Mouse (Mus musculus) kidney, embryonic 14.5 days (tissue): Measurements from ENCODE around the gene Vwa8. TPM values are rescaled to one million over a fixed set of nuclear protein-coding genes. Genes with fewer than 3 reads are reported as not detected.

Experiments
- ATAC-seq: fragments of 200-750 bp; cut with Nextera tagmentation; 2 replicates; pipeline ENCODE4 v1.8.0; 2017; ENCODE audit warnings: moderate number of reproducible peaks, mild to moderate bottlenecking, moderate TSS enrichment, moderate library complexity; ENCODE audit not compliant: low FRiP score, low TSS enrichment
- H3K27ac ChIP-seq: fragments of 300-500 bp; sonication (generic); 2 replicates; pipeline ENCODE4 v1.5.1; 2014; ENCODE audit warnings: low read depth, mild to moderate bottlenecking, low read length, moderate library complexity, mixed read lengths
- H3K27me3 ChIP-seq: fragments of 300-500 bp; sonication (generic); 2 replicates; pipeline ENCODE4 v1.6.1; 2014; ENCODE audit warnings: mild to moderate bottlenecking, low read length; ENCODE audit not compliant: control insufficient read depth, insufficient read depth
- H3K36me3 ChIP-seq: fragments of 300-500 bp; sonication (generic); 2 replicates; pipeline ENCODE4 v1.6.1; 2014; ENCODE audit warnings: low read length, mixed read lengths; ENCODE audit not compliant: control insufficient read depth, insufficient read depth
- H3K4me1 ChIP-seq: fragments of 300-500 bp; sonication (generic); 2 replicates; pipeline ENCODE4 v1.6.1; 2014; ENCODE audit warnings: low read length, mixed read lengths; ENCODE audit not compliant: control insufficient read depth, insufficient read depth
- H3K4me2 ChIP-seq: fragments of 300-500 bp; sonication (generic); replicated peaks from 2 replicates; pipeline ENCODE4 v1.6.1; 2014; ENCODE audit warnings: low read depth, mild to moderate bottlenecking, low read length
- H3K4me3 ChIP-seq: fragments of 300-500 bp; sonication (generic); 2 replicates; pipeline ENCODE4 v1.5.1; 2014; ENCODE audit warnings: mild to moderate bottlenecking, low read length
- H3K9ac ChIP-seq: fragments of 300-500 bp; sonication (generic); 2 replicates; pipeline ENCODE4 v1.6.1; 2014; ENCODE audit warnings: low read depth, mild to moderate bottlenecking, low read length, moderate library complexity
- H3K9me3 ChIP-seq: fragments of 300-500 bp; sonication (generic); 2 replicates; pipeline ENCODE4 v1.6.1; 2016; ENCODE audit warnings: low read length; ENCODE audit not compliant: control insufficient read depth
- WGBS: fragments of 180-500 bp; shearing (Covaris S2); extraction: QIAGEN DNeasy Blood & Tissue Kit; methylation state at CpG from one replicate; pipeline ENCODE4 v1.1.7; 2014; 5-methylcytosine and 5-hydroxymethylcytosine counted together
- polyA plus RNA-seq: library from polyadenylated mRNA; unstranded; fragments of >200 nt; fragmentation: Nextera tagmentation; extraction: Ambion mirVana; gene quantifications from 2 replicates; pipeline ENCODE4 v1.2.1, GENCODE M21; 2014

The Vwa8 gene
- polyA plus RNA-seq, 1 experiment from 2014 or later, result 15.5 TPM

- peaks cover 7% of the 10 kb centered on the region; the same call in 1 of the 2 replicates for H3K4me1 ChIP-seq
- H3K36me3 ChIP-seq, result no peaks in the 10 kb centered on the region
- WGBS, result 17% methylated on average over 7 of the region's 7 CpGs
- H3K27me3 ChIP-seq, result no peaks in the 10 kb centered on the region
- H3K4me3 ChIP-seq, result no peak overlapping the region
- no peak overlapping the region for H3K27ac ChIP-seq
- no peaks in the 10 kb centered on the region for H3K9me3 ChIP-seq
- no peak overlapping the region for H3K9ac ChIP-seq
- peak; percentile 60; the same call in 1 of the 2 replicates for ATAC-seq
- no peak overlapping the region for H3K4me2 ChIP-seq
Measured at GRCm38 (mm10) chr14:79134891-79135334, 286.1 kb downstream of the Vwa8 start.

GRCm38 (mm10) chr14:79135441-79135840 lies 286.6 kb downstream of the Vwa8 start:
- no peak overlapping the region for H3K4me3 ChIP-seq
- H3K27ac ChIP-seq, result no peak overlapping the region
- no peaks in the 10 kb centered on the region for H3K27me3 ChIP-seq
- H3K4me2 ChIP-seq, result no peak overlapping the region
- no peaks in the 10 kb centered on the region for H3K9me3 ChIP-seq
- peaks cover 13% of the 10 kb centered on the region; the same call in 1 of the 2 replicates for H3K4me1 ChIP-seq
- H3K36me3 ChIP-seq, result no peaks in the 10 kb centered on the region
- no peak overlapping the region for H3K9ac ChIP-seq
- ATAC-seq, result no peak
- WGBS, result 89% methylated on average over 7 of the region's 7 CpGs

DNA sequence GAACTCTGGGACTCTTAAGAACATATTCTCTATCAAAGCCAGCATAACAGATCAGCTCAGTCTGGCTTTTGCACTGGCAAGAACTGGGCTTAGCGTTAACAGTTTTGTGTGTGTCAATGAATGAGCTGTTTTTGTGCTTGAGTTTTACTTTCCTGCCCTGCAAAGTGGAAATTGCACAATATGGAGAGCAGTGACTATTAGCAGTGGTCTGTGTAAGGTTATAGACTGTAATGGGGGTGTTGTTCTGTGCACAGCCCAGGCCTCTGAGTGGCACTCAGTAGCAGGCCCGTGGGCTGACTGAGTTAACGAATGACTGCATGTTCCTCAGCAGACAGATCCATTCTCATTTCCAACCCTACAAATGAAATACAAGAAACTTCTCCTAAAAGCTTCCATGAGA lies 287.7 kb downstream of the Vwa8 start:
- Histone ChIP-seq H3K9me3 (no peaks in the 10 kb centered on the region), H3K36me3 (no peaks in the 10 kb centered on the region), H3K4me1 (peaks cover 17% of the 10 kb centered on the region; the same call in 1 of the 2 replicates), H3K9ac (no peak overlapping the region), H3K27me3 (no peaks in the 10 kb centered on the region), H3K4me2 (no peak overlapping the region), H3K27ac (no peak overlapping the region), H3K4me3 (no peak overlapping the region)
- 72% methylated on average over 3 of the region's 3 CpGs for WGBS
- ATAC-seq, result no peak

DNA sequence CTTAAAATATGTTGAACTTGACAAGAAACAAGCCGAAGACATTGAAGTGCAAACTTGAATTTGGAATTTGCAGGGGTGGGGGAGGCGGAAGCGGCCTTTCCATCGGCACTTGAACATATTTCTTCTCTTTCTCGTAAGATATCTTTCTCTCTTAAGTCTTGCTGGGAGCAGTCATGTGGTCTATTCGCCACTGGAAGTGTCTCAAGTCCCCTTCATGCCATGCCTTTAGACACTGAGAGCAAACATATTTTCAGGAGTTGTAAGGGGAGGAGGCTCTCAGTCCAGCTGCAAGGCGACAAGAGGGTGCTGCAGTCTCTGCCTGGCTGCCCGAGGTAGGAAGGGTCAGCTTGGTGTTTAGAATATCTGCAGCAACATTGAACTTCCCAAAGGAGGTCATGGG lies 288.2 kb downstream of the Vwa8 start:
- 62% methylated on average over 8 of the region's 8 CpGs for WGBS
- no peak overlapping the region for H3K27ac ChIP-seq

GRCm38 (mm10) chr14:79139096-79139651 lies 290.3 kb downstream of the Vwa8 start:
- WGBS, result 90% methylated on average over 6 of the region's 6 CpGs
- no peak overlapping the region for H3K4me3 ChIP-seq

More for the DNA sequence above, 288.2 kb downstream of the Vwa8 start:
- H3K9me3 ChIP-seq, result no peaks in the 10 kb centered on the region
- no peaks in the 10 kb centered on the region for H3K36me3 ChIP-seq
- H3K9ac ChIP-seq, result no peak overlapping the region
- H3K4me2 ChIP-seq, result no peak overlapping the region
- no peak for ATAC-seq
- H3K4me1 ChIP-seq, result peaks cover 17% of the 10 kb centered on the region; the same call in 1 of the 2 replicates
- H3K4me3 ChIP-seq, result no peak overlapping the region
- H3K27me3 ChIP-seq, result no peaks in the 10 kb centered on the region

GRCm38 (mm10) chr14:79139918-79140825 lies 291.3 kb downstream of the Vwa8 start:
- Histone ChIP-seq H3K4me2 (no peak overlapping the region; the same call in 1 of the 2 replicates), H3K27ac (no peak overlapping the region), H3K9ac (no peak overlapping the region), H3K4me1 (peaks cover 19% of the 10 kb centered on the region; the same call in 1 of the 2 replicates), H3K4me3 (no peak overlapping the region), H3K36me3 (no peaks in the 10 kb centered on the region), H3K9me3 (no peaks in the 10 kb centered on the region), H3K27me3 (no peaks in the 10 kb centered on the region)
- ATAC-seq, result peak; percentile 82
- WGBS, result 20% methylated on average over 19 of the region's 19 CpGs

More at GRCm38 (mm10) chr14:79139096-79139651, 290.3 kb downstream of the Vwa8 start:
- no peaks in the 10 kb centered on the region for H3K36me3 ChIP-seq
- no peak overlapping the region for H3K27ac ChIP-seq
- no peaks in the 10 kb centered on the region for H3K9me3 ChIP-seq
- no peak for ATAC-seq
- H3K27me3 ChIP-seq, result no peaks in the 10 kb centered on the region
- H3K9ac ChIP-seq, result no peak overlapping the region
- no peak overlapping the region for H3K4me2 ChIP-seq
- peaks cover 17% of the 10 kb centered on the region; the same call in 1 of the 2 replicates for H3K4me1 ChIP-seq

DNA sequence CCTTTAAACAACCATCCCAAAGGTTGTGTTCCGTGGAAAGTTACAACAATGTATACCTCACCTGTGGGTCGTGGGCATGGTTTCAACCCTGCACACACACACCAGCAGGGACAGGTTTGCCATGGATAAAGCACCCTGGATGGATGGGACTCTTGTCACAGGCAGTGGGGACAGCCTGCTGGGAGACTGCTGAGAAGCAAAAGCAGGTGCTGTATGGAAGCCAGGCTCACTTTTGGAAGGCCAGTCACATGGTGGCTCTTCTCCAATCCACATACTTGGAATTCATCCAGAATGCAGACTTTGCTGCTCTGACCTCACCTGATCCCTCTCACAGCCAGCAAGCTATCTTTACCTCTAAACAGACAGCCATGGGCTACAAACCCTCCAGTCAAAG lies 292.0 kb downstream of the Vwa8 start:
- H3K27ac ChIP-seq, result no peak overlapping the region
- no peak overlapping the region for H3K4me2 ChIP-seq
- no peaks in the 10 kb centered on the region for H3K36me3 ChIP-seq
- peaks cover 19% of the 10 kb centered on the region; the same call in 1 of the 2 replicates for H3K4me1 ChIP-seq
- WGBS, result 80% methylated on average over 2 of the region's 2 CpGs
- H3K9ac ChIP-seq, result no peak overlapping the region
- no peaks in the 10 kb centered on the region for H3K27me3 ChIP-seq
- no peaks in the 10 kb centered on the region for H3K9me3 ChIP-seq
- H3K4me3 ChIP-seq, result no peak overlapping the region
- ATAC-seq, result peak; percentile 44; the same call in 1 of the 2 replicates

DNA sequence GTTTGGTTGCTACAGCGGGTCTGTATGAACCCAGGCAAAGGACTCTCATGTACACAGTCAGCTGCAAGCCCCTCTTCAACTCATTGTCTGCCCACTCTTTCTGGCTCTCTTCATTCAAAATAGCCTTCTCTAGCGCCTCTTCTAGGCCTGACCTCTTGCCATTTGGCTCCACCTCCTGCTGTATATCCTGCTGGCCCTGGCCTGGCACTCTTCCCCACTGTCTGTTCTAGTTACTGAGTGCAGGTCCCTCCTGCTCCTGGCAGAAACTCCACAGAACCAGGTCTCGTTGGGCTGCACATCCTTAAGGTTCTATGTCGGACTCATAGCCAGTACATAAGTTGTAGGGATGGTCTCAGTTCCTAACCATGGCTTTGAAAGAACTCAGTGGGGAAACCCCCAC lies 293.5 kb downstream of the Vwa8 start:
- no peak for ATAC-seq

DNA sequence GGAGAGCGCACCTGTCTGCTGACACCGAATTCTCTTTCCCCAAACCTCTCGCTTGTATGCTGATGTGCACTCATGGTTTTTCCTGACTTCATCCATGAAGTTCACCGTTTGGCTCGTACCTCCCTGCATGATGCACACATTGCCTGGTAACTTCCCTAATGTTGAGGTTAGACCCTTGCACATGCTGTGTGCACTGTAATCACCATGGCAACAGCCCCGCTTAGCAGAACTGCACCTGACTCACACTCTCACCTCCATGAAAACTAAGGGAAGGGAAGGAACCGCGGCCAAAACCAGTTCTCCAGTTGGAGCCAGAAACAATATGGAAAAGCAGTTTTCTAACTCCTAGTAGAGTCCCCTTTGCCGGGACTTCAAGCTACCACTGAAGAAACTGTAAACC lies 294.8 kb downstream of the Vwa8 start:
- H3K9ac ChIP-seq, result no peak overlapping the region
- peaks cover 14% of the 10 kb centered on the region; the same call in 1 of the 2 replicates for H3K4me1 ChIP-seq
- H3K27ac ChIP-seq, result no peak overlapping the region
- no peak for ATAC-seq
- no peaks in the 10 kb centered on the region for H3K36me3 ChIP-seq
- H3K4me3 ChIP-seq, result no peak overlapping the region
- H3K9me3 ChIP-seq, result no peaks in the 10 kb centered on the region
- no peak overlapping the region for H3K4me2 ChIP-seq
- WGBS, result 91% methylated on average over 9 of the region's 9 CpGs
- no peaks in the 10 kb centered on the region for H3K27me3 ChIP-seq

More for the DNA sequence above, 293.5 kb downstream of the Vwa8 start:
- Histone ChIP-seq H3K4me3 (no peak overlapping the region), H3K9me3 (no peaks in the 10 kb centered on the region), H3K9ac (no peak overlapping the region), H3K27me3 (no peaks in the 10 kb centered on the region), H3K4me2 (no peak overlapping the region), H3K27ac (no peak overlapping the region), H3K36me3 (no peaks in the 10 kb centered on the region), H3K4me1 (peaks cover 14% of the 10 kb centered on the region; the same call in 1 of the 2 replicates)
- WGBS, result 83% methylated on average over 4 of the region's 4 CpGs
